Comparison of ENCODE assay signal across 18 mouse cellular contexts in the genomic region with DNA sequence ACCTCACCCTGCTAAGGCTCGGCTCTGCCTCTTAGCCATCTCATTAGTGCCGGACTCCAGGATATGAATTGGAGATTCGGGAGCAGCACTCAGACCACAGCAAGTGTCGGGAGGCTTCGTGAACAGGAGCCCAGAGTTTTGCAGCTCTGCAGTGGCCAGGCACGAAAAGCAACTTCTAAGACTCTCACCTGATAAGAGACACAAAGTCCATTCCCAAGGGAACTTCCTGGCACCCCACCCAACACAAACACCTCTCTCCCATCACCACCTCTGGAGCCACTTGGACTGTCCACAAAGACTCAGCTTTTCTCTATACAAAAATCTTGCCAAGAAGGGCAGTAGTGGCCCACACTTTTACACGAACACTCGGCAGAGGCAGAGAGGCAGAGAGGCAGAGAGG.
"Had no signal": no experiment of that assay in that cellular context is flagged by ENCODE, and none has a peak within 500 bp of the region (broad histone marks: within the 10 kb centered on the region; RNA-seq: fewer than 3 reads in every experiment).

No protein-coding gene starts in this region.

- ATAC-seq: liver, postnatal 0 days; lung, postnatal 0 days; midbrain, embryonic 15.5 days had no signal

- H3K4me2 ChIP-seq: kidney, embryonic 15.5 days; limb, embryonic 12.5 days; limb, embryonic 15.5 days; liver, embryonic 11.5 days; lung, embryonic 14.5 days; midbrain, embryonic 12.5 days; midbrain, embryonic 15.5 days had no signal

- H3K4me3 ChIP-seq: kidney, embryonic 15.5 days; left cerebral cortex, adult 2 months; limb, embryonic 12.5 days; limb, embryonic 15.5 days; midbrain, embryonic 12.5 days; midbrain, embryonic 15.5 days had no signal

- H3K27me3 ChIP-seq: kidney, embryonic 15.5 days; limb, embryonic 12.5 days; limb, embryonic 15.5 days; midbrain, embryonic 12.5 days; midbrain, embryonic 15.5 days had no signal

- H3K27ac ChIP-seq: kidney, embryonic 15.5 days; left cerebral cortex, adult 2 months; limb, embryonic 12.5 days; limb, embryonic 15.5 days; liver, embryonic 14.5 days; macrophage; midbrain, embryonic 12.5 days; midbrain, embryonic 15.5 days had no signal

- H3K9me3 ChIP-seq: kidney, embryonic 15.5 days; limb, embryonic 12.5 days; limb, embryonic 15.5 days; midbrain, embryonic 12.5 days; midbrain, embryonic 15.5 days had no signal

- H3K9ac ChIP-seq: kidney, embryonic 15.5 days; limb, embryonic 12.5 days; limb, embryonic 15.5 days; liver, embryonic 14.5 days; liver, postnatal 0 days; lung, embryonic 14.5 days; midbrain, embryonic 12.5 days; midbrain, embryonic 15.5 days had no signal

- DNase-seq: kidney, adult 2 months; kidney, postnatal 10 days; kidney, postnatal 36 days; layer of hippocampus, postnatal 36 days; left cerebral cortex, postnatal 4 days; liver, postnatal 0 days; lung, embryonic 14.5 days; thymus, postnatal 36 days had no signal

- H3K36me3 ChIP-seq: kidney, embryonic 15.5 days; limb, embryonic 12.5 days; limb, embryonic 15.5 days; midbrain, embryonic 12.5 days; midbrain, embryonic 15.5 days had no signal
